Mouse (Mus musculus): Measurements from ENCODE around the gene Rep15.

- TF ChIP-seq EP300 (IDR thresholded peaks at IDR 0.05; ENCODE audit: low read depth) (no peak), CTCF (IDR thresholded peaks at IDR 0.05; ENCODE audit: low read depth) (no peak)
These were observed 36.5 kb upstream of the Rep15 start for GRCm38 (mm10) chr6:146995878-146996277.

Data from liver, postnatal 0 days (tissue).